Mouse (Mus musculus) liver, embryonic 14.5 days (tissue): ENCODE data around the gene Nos1ap. TPM values are rescaled to one million over a fixed set of nuclear protein-coding genes. Genes with fewer than 3 reads are reported as not detected.

Experiments
- ATAC-seq: fragments of 200-750 bp; cut with Nextera tagmentation; 2 replicates; pipeline ENCODE4 v1.8.0; 2017; ENCODE audit warnings: moderate number of reproducible peaks, mild to moderate bottlenecking, moderate library complexity; ENCODE audit not compliant: insufficient read depth
- DNase-seq, 3 experiments: peaks; one replicate each; pipeline ENCODE4 v3.0.0-alpha.2; 2012 to 2013; ENCODE audit warnings: low read depth in 3 of 3, low spot score in 3 of 3
- H3K27ac ChIP-seq: fragments of 300-500 bp; sonication (generic); 2 replicates; pipeline ENCODE4 v1.5.1; 2014; ENCODE audit warnings: moderate library complexity, mild to moderate bottlenecking, control low read depth, inconsistent platforms
- H3K27me3 ChIP-seq: fragments of 300-500 bp; sonication (generic); 2 replicates; pipeline ENCODE4 v1.6.1; 2014; ENCODE audit warnings: mild to moderate bottlenecking, low read length, moderate library complexity; ENCODE audit not compliant: control insufficient read depth, insufficient read depth
- H3K36me3 ChIP-seq: fragments of 300-500 bp; sonication (generic); replicated peaks from 2 replicates; pipeline ENCODE4 v1.6.1; 2014; ENCODE audit warnings: low read depth; ENCODE audit not compliant: control insufficient read depth, insufficient read depth
- H3K4me1 ChIP-seq, 2 experiments: fragments of 200-500 bp in 1 of 2; fragments of 300-500 bp in 1 of 2; sonication (generic) in 1 of 2; replicated peaks; 2 replicates each; pipeline ENCODE4 v1.6.1; 2012 to 2014; ENCODE audit warnings: antibody characterized with exemption in 1 of 2, inconsistent platforms in 1 of 2, low read length in 1 of 2; ENCODE audit not compliant: control insufficient read depth in 2 of 2, insufficient read depth in 2 of 2
- H3K4me2 ChIP-seq: fragments of 300-500 bp; sonication (generic); 2 replicates; pipeline ENCODE4 v1.6.1; 2014; ENCODE audit warnings: low read depth, mild to moderate bottlenecking, control low read depth, moderate library complexity
- H3K4me3 ChIP-seq, 2 experiments: fragments of 200-500 bp in 1 of 2; fragments of 300-500 bp in 1 of 2; sonication (generic) in 1 of 2; 2 replicates each; pipeline ENCODE4 v1.5.1; 2012 to 2014; ENCODE audit warnings: low read depth in 2 of 2, low read length in 2 of 2, mild to moderate bottlenecking in 2 of 2, control low read depth in 1 of 2, inconsistent platforms in 1 of 2, moderate library complexity in 1 of 2; ENCODE audit not compliant: insufficient read depth in 1 of 2
- H3K9ac ChIP-seq: fragments of 300-500 bp; sonication (generic); replicated peaks from 2 replicates; pipeline ENCODE4 v1.6.1; 2014; ENCODE audit warnings: mild to moderate bottlenecking, control low read depth, moderate library complexity
- H3K9me3 ChIP-seq: fragments of 300-500 bp; sonication (generic); 2 replicates; pipeline ENCODE4 v1.6.1; 2016; ENCODE audit warnings: low read length, mixed read lengths; ENCODE audit not compliant: control insufficient read depth
- CTCF ChIP-seq: IDR thresholded peaks from 2 replicates; pipeline ENCODE4 v1.5.1; 2016; ENCODE audit warnings: antibody characterized with exemption, low read depth, control low read depth
- EP300 ChIP-seq: IDR thresholded peaks from 2 replicates; pipeline ENCODE4 v1.6.1; 2016; ENCODE audit warnings: antibody characterized with exemption, low read depth
- WGBS: fragments of 180-500 bp; shearing (Covaris S2); extraction: QIAGEN DNeasy Blood & Tissue Kit; methylation state at CpG from one replicate; pipeline ENCODE4 v1.1.7; 2014; ENCODE audit not compliant: insufficient replicate concordance; 5-methylcytosine and 5-hydroxymethylcytosine counted together
- polyA plus RNA-seq, 2 experiments: library from polyadenylated mRNA; depleted of rRNA in 1 of 2; stranded (reverse) in 1 of 2; unstranded in 1 of 2; fragments of >200 nt; fragmentation: Nextera tagmentation in 1 of 2; extraction: Ambion mirVana in 1 of 2; gene quantifications; 2 replicates each; pipeline versions ENCODE4 v1.2.1 to v1.2.3; 2012 to 2014

Gene Nos1ap
- polyA plus RNA-seq, 2 experiments = 1.8 to 2.2 TPM

GRCm38 (mm10) chr1:170255560-170255910, 334.1 kb downstream of the Nos1ap start:
- peak overlapping the region; percentile 59 for H3K4me2 ChIP-seq
- ATAC-seq = peak; percentile 79
- WGBS = 19% methylated on average over 29 of the region's 32 CpGs

GRCm38 (mm10) chr1:170254893-170255559, 334.6 kb downstream of the Nos1ap start:
- 24% methylated on average over 30 of the region's 30 CpGs for WGBS
- no peak for DNase-seq

More at GRCm38 (mm10) chr1:170255560-170255910, 334.1 kb downstream of the Nos1ap start:
- H3K27me3 ChIP-seq = no peaks in the 10 kb centered on the region
- peak overlapping the region; percentile 59 to 66 for H3K4me3 ChIP-seq
- TF ChIP-seq EP300 (no peak), CTCF (no peak)
- H3K36me3 ChIP-seq = no peaks in the 10 kb centered on the region
- H3K9me3 ChIP-seq = no peaks in the 10 kb centered on the region
- H3K9ac ChIP-seq = peak overlapping the region; percentile 41
- DNase-seq = peak; percentile 42 to 57 (median 52)
- no peaks in the 10 kb centered on the region for H3K4me1 ChIP-seq
- H3K27ac ChIP-seq = no peak overlapping the region

More at GRCm38 (mm10) chr1:170254893-170255559, 334.6 kb downstream of the Nos1ap start:
- no peaks in the 10 kb centered on the region for H3K27me3 ChIP-seq
- H3K9me3 ChIP-seq = no peaks in the 10 kb centered on the region
- peak overlapping the region; percentile 59 to 66 for H3K4me3 ChIP-seq
- H3K4me1 ChIP-seq = no peaks in the 10 kb centered on the region
- H3K36me3 ChIP-seq = no peaks in the 10 kb centered on the region
- H3K4me2 ChIP-seq = peak overlapping the region; percentile 59
- no peak overlapping the region for H3K27ac ChIP-seq
- H3K9ac ChIP-seq = peak overlapping the region; percentile 41
- no peak for TF ChIP-seq EP300
- no peak for TF ChIP-seq CTCF
- ATAC-seq = peak; percentile 33; the same call in 1 of the 2 replicates

Other genes starting within 250 kb of the Nos1ap start
- 0.73 and 0.74 TPM in 2 replicates for gene Olfml2b, start 54.7 kb upstream of the Nos1ap start, polyA plus RNA-seq (2012; rRNA removed)
- gene Olfml2b, start 54.7 kb upstream of the Nos1ap start, polyA plus RNA-seq (2014; fragmentation: Nextera tagmentation; extraction: Ambion mirVana) = 1.1 and 1.2 TPM in 2 replicates